Mouse (Mus musculus) C2C12 (cell line): ENCODE measurements around the gene Gpr162.

Experiments used
- CEBPB ChIP-seq: IDR thresholded peaks from one replicate; pipeline ENCODE4 v1.6.1; 2011; ENCODE audit warnings: low read depth, mild to moderate bottlenecking, control low read depth, moderate library complexity
- CTCF ChIP-seq: IDR thresholded peaks from one replicate; pipeline ENCODE4 v1.5.1; 2011; ENCODE audit not compliant: control insufficient read depth, insufficient read depth, insufficient read length
- FOSL1 ChIP-seq: IDR thresholded peaks from one replicate; pipeline ENCODE4 v1.8.0; 2011; ENCODE audit warnings: mild to moderate bottlenecking, low read length; ENCODE audit not compliant: poor library complexity, insufficient read depth, severe bottlenecking
- MAX ChIP-seq: IDR thresholded peaks from one replicate; pipeline ENCODE4 v1.6.1; 2011; ENCODE audit warnings: mild to moderate bottlenecking, control low read depth
- MYOD1 ChIP-seq: IDR thresholded peaks from one replicate; pipeline ENCODE4 v1.6.1; 2011; ENCODE audit warnings: low read depth; ENCODE audit not compliant: control insufficient read depth, insufficient read length
- MYOG ChIP-seq: IDR thresholded peaks from one replicate; pipeline ENCODE4 v1.6.1; 2011; ENCODE audit not compliant: control insufficient read depth, insufficient read length; ENCODE audit errors: extremely low read depth
- USF1 ChIP-seq: IDR thresholded peaks from one replicate; pipeline ENCODE4 v1.6.1; 2011; ENCODE audit warnings: low read depth, mild to moderate bottlenecking, control low read depth, moderate library complexity

DNA sequence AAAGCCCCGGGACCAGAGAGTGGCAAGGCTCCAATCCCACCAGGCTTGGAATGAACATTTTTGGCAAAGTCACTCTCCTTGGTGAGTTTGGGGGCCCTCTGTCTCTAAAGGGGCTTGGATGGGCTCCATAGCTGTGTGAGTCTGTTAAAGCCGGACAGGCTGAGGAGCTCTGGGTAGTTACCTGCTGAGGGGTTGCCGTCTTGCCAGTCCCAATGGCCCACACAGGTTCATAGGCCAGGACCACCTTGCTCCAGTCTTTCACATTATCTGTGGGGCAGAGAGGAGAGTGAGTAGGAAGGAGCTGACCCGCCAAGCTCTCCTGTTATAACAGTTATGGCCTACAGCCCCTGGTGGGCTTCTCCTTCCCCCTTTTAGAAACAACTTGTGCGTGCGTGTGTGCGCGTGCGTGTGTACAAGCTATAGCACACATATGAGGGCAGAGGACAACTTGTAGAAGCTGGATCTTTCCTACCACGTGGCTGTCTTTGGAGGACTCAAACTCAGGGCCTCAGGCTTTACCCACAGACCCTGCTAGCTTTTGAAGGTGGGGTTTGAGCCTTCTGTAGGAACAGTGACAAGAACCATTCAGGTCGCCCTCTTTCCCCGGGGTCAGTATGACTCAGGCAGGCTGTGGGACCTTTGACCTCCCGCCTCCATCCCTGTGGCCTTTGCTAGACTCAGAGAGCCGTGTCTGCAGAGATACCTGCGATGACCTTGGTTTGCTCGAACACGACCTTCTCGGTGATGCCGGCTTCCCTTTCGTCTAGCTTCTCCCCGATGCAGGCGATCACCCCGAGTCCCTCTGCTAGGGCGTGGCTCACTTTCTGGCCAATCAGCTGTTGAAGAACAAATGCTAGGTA, 51.9 kb downstream of the Gpr162 start:
- TF ChIP-seq CTCF (no peak), MYOD1 (no peak), MAX (no peak), FOSL1 (no peak), USF1 (no peak), CEBPB (no peak), MYOG (no peak)
